Mouse (Mus musculus) heart, adult 18-20 months (tissue): ENCODE data around the gene Pter. TPM values are rescaled to one million over a fixed set of nuclear protein-coding genes. Genes with fewer than 3 reads are reported as not detected.

Experiments
- DNase-seq, 2 experiments: peaks; one replicate each; pipeline ENCODE4 v3.0.0; 2021 to 2022; ENCODE audit warnings: mixed read lengths in 1 of 2
- long read RNA-seq, 2 experiments: library from polyadenylated mRNA; stranded (forward); transcript quantifications; one replicate each; pipeline ENCODE4 v2.0.0; 2021
- total RNA-seq, 2 experiments: library from RNA; stranded (reverse); gene quantifications; 2 replicates each; pipeline ENCODE4 v1.2.3; 2021

The Pter gene
- total RNA-seq: 1 to 10 TPM; 8.5 to 9.3 TPM
- long read RNA-seq, experiment 1, partial matches to known transcripts: 1 of 4 reads
- long read RNA-seq, experiment 1, other reads (novel, unspliced or antisense): 0 of 4 reads
- long read RNA-seq, experiment 2, partial matches to known transcripts: 0 of 4 reads
- long read RNA-seq, experiment 2, other reads (novel, unspliced or antisense): 2 of 4 reads

DNA sequence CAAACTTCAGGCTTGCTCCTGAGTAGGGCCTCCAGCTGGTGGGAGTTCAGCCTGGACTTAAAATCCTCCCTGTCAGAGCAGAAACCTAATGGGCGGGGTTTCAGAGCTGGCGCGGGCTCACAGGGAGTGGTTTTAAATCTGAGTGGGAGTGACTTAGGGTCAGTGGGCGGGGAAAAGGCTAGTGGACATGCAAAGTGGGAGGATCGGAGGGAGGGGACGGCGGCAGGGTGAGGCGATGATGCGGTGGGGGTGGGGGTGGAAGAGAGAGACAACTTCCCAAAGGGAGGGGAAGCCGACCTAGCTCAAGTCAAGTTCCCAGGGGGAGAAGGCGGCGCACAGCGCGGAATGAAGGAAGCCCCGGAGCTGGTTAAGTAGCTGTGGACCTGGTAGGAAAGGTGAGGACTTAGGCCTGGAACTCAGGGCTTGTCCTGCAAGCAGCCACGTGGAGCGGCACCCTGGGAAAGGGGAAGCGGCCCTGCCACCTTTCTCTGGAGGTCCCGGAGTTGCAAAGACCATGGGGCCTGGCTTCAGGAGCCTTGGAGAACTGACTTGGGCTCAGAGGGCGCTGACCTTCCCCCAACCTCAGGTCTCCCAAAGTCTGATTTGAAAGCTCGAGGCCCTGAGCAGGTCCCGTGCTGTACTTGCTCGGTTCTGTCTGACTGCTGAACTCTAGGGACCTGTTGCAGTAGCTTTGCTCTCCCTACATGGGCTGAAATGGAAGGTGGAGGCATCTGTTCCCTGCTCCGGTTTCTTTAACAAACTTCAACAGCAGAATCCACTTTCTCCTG, at the start of gene Pter:
Gene Pter, plus strand, starts transcription at position 238 of the 788 bp plus-strand sequence.
- DNase-seq: peak; percentile 94 to 96

- DNase-seq: no peak
Measured at GRCm38 (mm10) chr2:12874232-12874631, 49.6 kb upstream of the Pter start.

DNA sequence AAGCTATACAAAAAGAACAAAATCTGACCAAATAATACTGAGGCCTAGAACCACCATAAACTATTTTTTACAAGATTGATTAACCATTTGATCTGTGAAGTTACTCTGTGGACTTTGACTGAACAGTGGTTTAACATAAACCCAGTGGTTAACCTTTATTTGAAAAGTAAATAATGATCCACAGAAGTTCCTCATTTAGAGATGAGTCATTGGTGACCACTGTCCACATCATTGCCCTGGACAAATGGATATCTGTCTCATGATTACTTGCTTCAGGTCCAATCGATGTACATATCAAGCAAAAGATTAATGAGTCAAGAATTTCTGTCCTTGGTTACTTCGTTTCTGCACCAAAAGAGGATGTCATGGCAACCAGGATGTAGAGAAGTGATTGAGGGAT, 44.3 kb upstream of the Pter start:
- DNase-seq: no peak

- DNase-seq: no peak
Measured at GRCm38 (mm10) chr2:12881009-12881408, 42.8 kb upstream of the Pter start.

GRCm38 (mm10) chr2:12883276-12883914, 40.4 kb upstream of the Pter start:
- DNase-seq: peak; percentile 6 to 8

- no peak for DNase-seq
Measured at GRCm38 (mm10) chr2:12887015-12887414, 36.8 kb upstream of the Pter start.

- no peak for DNase-seq
Measured at GRCm38 (mm10) chr2:12905786-12906185, 18.1 kb upstream of the Pter start.

GRCm38 (mm10) chr2:12925643-12926042, 1.8 kb downstream of the Pter start:
- no peak for DNase-seq

- DNase-seq: no peak
Measured at GRCm38 (mm10) chr2:12930338-12930737, 6.5 kb downstream of the Pter start.

- no peak for DNase-seq
Measured at GRCm38 (mm10) chr2:12933905-12934304, 10.1 kb downstream of the Pter start.

GRCm38 (mm10) chr2:12935286-12935685, 11.4 kb downstream of the Pter start:
- no peak for DNase-seq

GRCm38 (mm10) chr2:12937461-12938217, 13.8 kb downstream of the Pter start:
- no peak for DNase-seq

DNA sequence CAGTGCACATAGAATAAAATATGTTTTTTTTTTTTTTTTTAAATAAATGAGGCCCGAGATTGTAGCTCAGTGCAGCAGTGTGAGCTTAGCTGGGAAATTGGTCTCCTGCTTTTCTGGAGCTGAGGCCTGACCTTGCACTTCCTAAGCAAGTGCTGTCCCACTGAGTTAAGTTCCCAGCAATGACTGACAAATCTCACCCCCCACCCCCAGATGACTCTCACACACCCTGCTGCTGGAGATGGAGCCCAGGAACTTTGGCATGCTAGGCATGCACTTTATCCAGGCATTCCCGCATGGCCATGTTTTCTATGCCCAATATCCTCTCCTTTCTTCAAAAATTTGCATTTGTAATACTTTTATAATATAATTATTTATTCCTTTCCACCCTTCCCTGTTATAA, 14.8 kb downstream of the Pter start:
- no peak for DNase-seq

GRCm38 (mm10) chr2:12956703-12957424, 33.0 kb downstream of the Pter start:
- no peak for DNase-seq

- DNase-seq: no peak
Measured at GRCm38 (mm10) chr2:12970049-12970724, 46.3 kb downstream of the Pter start.

GRCm38 (mm10) chr2:12973752-12974151, 49.9 kb downstream of the Pter start:
- no peak for DNase-seq

DNA sequence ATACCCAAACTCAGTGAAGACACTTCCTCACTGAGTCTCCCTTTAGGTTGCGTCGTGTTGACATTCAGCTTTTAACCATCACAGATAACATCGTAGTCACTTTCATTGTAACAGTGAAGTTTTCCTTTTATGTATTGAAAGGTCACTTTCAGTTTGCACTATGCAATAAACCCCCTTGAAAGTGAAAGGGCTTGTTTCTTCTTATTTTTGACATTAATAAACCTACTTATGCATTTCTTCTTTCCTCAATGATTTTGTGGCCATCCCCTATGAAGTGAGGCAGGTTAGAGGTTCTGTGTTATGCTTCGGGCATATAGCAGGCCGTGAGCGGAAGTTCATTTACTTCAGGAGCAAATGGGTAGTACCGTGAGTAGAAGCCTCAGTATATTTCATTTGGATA, 53.5 kb downstream of the Pter start:
- no peak for DNase-seq

DNA sequence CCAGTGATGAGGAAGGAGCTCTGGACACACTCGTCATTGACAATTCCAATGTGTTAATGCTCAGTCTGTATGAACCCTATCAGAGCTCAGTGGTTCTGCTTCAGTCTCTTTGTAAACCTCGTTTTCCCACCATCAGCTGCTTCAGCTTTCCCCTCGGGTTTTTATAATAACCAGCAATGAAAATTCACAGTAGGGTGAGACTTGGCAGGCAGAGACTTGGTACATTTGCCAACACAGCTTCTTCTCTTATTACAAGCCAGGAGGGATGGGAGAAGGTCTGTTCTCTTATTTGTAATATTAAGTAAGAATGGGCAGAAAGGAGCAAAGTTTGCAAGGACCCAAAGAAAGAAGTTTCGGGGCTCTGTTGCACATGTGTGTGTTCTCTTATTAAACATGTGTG, 54.9 kb downstream of the Pter start:
- DNase-seq: no peak

DNA sequence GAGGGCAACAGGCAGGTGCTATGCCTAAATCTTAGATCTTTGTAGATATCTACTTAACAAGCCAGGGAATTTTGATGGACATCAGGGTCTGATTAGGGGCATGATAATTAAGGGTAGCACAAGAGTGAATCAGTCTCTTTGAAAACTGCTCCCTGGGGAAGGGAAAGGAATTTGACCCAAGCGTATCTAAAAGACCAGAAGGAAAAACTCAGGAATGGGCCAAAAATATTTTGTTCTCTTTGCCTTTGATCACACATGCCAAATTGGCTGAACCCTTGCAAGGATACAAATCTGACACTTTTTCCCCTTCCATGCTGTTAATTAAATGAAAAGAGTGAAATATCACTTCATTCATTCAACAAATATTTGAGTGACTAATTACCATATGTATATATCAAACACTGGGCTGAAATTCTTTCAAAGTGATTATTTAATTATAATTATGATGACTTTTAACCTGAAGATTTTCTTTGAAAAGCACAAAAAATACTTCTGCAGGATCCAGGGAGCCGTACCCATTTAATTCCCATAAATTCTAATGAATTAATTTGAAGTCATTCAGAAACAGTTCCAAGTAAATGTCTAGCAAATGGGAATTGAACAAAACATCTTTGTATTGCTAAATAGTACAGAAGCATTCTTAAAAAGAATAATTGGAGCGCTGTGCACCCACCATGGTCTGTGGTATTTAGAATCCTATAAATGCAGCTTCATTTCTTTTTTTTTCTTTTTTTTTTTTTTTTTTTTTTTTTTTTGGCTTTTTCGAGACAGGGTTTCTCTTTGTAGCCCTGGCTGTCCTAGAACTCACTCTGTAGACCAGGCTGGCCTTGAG, 61.3 kb downstream of the Pter start:
- peak in 1 of 2 experiments; percentile 2 for DNase-seq

GRCm38 (mm10) chr2:13000026-13000425, 76.2 kb downstream of the Pter start:
- DNase-seq: no peak
